Mouse (Mus musculus) skeletal muscle tissue, adult 2 months (tissue): ENCODE results near the gene Spsb1.

ENCODE experiments used
- DNase-seq: peaks from one replicate; pipeline ENCODE4 v3.0.0-alpha.2; 2012; ENCODE audit warnings: low read depth, low spot score

The Spsb1 gene

DNA sequence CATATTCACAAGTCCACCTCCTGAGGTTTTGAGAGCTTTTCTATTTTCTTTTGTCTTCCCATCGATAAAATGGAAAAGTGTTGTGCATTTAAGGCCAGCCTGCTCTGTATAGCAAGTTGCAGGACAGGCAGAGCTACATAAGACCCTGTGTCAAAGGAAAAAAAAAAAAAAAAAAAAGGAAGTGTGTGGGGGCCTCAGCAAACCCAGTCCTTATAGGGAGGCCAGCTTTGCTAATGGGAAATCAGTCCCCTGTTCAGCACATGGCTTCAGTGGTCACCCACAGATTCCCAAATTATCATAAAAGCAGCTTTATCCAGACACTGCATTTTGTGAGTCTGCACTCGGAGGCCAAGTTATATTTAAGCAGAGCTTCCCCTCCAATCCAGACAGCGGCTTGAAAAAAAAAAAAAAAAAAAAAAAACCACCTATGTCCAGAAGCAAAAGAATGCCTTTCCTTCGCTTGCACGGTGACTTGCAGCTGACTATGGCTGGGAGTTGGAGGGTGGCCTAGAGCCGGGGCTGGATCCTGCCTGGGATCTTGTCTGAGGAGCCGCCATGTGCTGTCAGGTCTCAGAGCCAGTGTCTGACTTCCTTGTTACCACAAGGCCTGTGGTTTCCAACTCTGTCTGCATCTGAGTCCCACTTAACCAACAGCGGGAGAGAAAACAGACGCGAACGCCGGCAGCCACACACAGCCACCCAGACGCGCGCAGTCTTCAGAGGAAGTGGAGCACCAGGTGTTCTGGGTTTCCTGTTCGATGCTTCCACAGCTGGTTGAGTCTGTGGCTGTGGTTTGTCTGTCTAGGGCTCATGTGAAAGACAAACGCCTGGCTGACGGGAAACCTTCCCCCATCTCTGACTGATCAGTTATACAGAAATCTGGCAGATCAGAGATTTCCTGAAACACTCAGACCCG lies 98.7 kb downstream of the Spsb1 start:
- DNase-seq: no peak

DNA sequence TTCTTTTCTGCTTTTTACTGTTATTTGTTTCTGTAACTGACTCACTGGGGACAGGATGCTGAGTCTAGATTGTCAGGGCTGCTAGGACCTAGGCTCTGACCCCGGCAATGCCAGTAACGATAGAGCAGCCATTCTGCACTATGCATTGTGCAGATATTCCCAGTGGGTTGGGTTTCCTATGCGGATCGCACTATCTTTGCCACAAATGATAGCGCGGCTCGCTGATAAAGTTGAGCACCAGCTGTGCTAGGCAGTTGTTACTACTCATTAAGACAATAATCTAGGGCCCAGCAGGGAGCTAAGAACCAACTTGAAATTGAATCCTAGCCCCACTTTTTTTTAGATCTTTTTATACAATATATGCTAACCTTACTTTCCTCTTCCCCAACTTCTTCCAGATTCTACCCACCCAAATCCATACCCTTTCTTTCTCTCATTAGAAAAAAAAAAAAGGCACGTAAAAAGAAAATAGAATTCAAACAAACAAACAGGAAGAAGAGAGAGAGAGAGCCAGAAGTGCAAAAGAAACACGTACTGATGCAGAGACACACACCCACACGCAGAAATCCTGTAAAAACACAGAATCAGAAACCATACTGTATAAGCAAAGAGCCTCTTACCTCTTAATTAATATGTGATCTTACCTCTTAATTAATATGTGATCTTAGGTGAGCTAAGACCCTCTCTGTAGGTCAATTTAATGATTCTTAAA lies 99.5 kb downstream of the Spsb1 start:
- no peak for DNase-seq

DNA sequence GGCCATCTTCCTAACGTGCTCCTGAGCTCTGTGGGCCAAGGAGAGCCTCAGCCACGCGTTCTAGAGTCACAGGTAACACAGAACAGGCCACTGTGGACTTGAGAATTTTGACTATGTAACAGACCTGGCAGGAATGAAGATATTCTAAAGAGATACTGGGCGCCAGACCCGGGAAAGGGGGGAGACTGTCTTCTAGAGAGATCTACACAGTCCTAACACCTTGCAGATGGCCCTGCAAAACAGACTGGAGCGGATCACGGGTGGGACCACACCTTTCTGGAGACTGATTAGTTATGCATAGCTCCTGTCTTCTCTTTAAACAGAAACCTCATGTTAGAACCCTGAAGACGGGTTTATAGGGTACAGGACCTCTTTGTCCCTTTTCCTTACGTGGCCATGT lies 100.1 kb downstream of the Spsb1 start:
- no peak for DNase-seq

DNA sequence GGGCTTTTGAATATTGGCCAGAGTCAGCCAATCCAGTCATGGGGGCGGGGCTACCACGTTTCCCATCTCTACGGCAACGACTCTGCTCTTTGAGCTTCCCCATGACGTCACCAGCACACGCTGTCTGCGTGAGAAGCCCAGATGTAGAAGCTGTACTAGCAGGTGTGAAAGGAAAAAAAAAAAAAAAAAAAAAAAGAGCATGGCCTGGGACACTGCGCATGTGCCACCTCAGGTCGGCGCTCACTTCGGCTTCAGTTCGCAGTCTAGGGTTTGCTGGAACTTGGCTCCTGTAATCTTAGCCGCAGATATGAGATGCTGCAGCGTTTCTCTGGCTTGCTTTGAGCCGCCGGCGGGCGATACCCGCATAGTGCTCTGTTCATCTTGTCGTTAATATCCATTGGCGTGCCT lies 100.5 kb downstream of the Spsb1 start:
- DNase-seq: peak; percentile 58

DNA sequence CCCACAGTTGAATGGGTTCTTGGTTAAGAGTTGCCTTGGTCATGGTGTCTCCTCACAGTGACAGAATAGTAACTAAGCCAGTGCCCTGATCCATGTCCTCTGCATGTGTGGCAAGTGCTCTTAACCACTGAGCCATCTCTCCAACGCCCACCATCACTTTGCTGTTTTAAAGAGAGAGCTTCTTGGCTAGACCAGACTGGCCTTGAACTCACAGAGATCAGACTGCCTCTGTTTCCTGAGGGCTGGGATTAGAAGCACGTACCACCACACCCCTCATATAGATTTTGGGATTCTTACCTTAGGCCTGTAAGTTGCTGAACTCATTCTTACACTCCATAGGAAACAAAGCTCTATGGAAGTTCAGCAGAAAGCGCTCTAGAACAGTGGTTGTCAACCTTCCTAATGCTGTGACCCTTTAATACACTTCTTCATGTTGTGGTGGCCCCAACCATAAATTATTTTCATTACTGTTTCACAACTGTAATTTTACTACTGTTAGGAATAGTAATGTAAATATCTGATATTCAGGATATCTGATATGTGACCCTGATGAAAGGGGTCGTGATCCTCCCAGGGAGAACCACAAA lies 101.1 kb downstream of the Spsb1 start:
- DNase-seq: no peak

DNA sequence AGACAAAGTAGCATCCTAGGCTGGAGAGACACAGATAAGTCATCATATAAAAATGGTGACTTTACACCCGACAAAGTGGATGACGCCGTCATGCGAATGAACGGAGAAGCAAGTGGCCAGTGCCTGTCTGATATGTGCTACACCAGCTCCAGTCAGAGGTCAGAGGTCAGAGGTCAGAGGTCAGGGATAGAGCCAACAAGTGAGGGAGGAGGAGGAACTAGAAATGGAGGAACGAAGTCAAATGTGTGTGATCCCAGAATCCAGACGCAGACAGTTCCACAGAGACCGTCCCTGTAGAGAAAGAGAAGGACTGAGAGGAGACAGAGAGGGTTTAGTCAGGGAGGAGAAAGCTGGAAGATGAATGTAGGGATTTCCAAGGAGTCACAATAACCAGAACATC lies 103.3 kb downstream of the Spsb1 start:
- no peak for DNase-seq

DNA sequence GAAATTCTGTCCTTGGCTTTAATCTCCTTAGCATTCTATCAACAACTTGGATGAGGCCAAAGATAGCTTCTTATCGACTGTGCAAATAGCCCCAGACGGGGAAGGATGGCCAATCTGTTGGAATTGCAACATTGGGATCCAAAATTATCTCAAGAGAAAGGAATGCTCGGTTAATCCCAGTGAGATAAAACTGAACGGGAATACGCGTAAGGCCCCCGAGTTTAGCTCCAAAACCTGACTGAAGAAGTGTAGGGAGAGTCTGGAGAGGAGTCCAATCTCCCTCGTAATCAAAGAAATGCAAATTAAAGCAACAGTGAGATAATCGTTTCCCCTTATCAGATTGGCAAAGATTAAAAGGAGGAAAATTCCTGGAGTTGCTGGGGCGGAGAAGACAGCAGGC lies 104.2 kb downstream of the Spsb1 start:
- DNase-seq: peak; percentile 61

DNA sequence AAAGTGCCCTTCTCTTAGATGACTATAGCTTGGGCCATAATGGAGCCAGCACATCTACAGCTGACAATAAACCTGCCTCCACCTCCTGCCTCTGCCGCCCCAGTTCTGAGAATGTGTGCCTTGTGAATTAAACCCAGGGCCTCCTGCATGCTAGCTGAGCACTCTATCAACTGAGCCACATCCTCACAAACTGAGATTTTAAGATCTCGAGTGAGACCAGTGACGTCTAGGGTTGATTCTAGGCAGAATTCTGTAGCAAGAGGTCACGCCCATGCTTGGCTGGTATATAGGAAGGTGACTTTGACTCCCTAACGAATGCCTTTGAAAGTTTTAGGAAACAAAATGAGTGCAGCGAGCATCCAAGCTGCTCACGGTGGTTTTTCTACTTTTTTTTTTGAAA lies 104.8 kb downstream of the Spsb1 start:
- no peak for DNase-seq

DNA sequence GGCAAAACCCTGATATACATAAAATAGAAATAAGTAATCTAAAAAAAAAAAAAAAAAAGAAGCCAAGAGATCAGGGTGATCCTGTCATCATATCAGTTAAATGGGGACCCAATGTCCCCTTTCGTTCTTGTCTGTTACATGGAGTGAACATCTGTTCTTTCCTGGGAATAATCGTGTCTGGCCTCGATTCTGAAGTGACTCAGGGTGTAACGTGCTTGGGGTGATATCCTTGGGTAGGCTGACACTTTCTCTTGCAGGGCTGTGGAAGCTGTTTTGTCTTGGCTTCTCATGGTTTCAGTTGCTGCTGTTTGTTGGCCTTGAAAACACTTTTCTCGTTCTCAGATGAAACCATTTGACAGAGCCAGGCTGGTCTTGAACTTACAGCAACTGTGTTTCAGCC lies 105.8 kb downstream of the Spsb1 start:
- DNase-seq: peak; percentile 76

DNA sequence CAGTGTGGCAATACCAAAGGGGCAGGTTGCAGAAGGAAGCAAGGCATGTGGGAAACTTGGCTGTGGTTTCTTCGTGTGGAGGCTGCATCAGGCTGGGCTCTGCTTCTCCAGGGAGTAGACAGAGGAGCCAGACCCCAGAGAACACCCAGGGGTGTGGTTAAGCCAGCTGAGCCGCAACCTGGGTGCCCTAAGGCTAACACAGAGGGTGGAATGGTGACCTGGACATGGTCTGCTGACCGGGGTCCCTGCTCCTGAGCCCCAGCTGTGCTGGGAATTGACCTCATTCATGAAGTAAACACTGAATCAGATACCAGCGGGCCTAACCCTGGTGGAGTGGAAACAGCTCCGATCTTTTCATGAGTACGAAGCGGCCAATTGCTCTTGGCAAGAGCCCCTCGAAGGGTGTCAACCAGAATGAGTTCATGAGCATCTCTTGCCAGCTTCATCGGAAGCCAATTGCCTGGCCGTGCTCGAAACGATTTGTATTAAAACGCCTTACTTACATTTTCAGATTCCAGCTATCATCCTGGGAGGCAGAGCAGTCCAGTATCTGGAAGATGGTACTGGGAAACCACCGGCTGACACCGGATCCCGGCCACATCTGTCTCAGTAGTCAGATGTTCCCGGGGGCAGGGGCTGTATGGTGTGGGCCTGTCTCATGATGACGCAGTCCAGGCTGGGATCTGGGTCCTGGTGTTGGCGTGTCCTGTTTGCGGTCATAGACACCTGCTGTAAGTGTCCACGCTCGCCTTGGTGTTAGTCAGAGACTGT lies 107.8 kb downstream of the Spsb1 start:
- DNase-seq: peak; percentile 86
